Mouse (Mus musculus) CH12.LX (cell line): Measurements from ENCODE around the gene Nek4. TPM values are rescaled to one million over a fixed set of nuclear protein-coding genes. Genes with fewer than 3 reads are reported as not detected.

Experiments
- DNase-seq: peaks from one replicate; pipeline ENCODE4 v3.0.0-alpha.2; 2013; ENCODE audit errors: extremely low read depth
- H3K27ac ChIP-seq: 2 replicates; pipeline ENCODE4 v1.5.1; 2012; ENCODE audit warnings: low read depth, mild to moderate bottlenecking, control low read depth, moderate library complexity; ENCODE audit not compliant: insufficient read depth
- H3K27me3 ChIP-seq: replicated peaks from 2 replicates; pipeline ENCODE3; 2012; ENCODE audit warnings: inconsistent platforms
- H3K36me3 ChIP-seq, 2 experiments: replicated peaks in 1 of 2; 2 replicates each; pipeline versions ENCODE3 to v1.6.1; 2012; ENCODE audit warnings: inconsistent platforms in 1 of 2, low read length in 1 of 2, mild to moderate bottlenecking in 1 of 2, mixed read lengths in 1 of 2, moderate library complexity in 1 of 2; ENCODE audit not compliant: control insufficient read depth in 1 of 2, insufficient read depth in 1 of 2
- H3K4me1 ChIP-seq, 2 experiments: 2 replicates each; pipeline ENCODE4 v1.6.1; 2012; ENCODE audit warnings: inconsistent platforms in 1 of 2, moderate library complexity in 1 of 2; ENCODE audit not compliant: insufficient read depth in 2 of 2, control insufficient read depth in 1 of 2
- H3K4me2 ChIP-seq: 2 replicates; pipeline ENCODE4 v1.6.1; 2012; ENCODE audit warnings: low read depth, mild to moderate bottlenecking, control low read depth; ENCODE audit not compliant: poor library complexity, insufficient read depth, severe bottlenecking
- H3K4me3 ChIP-seq, 3 experiments: fragments of 150-350 bp in 1 of 3; sonication (generic) in 1 of 3; replicated peaks in 1 of 3; 2 replicates each; pipeline versions ENCODE3 to v1.5.1; 2011 to 2012; ENCODE audit warnings: low read depth in 2 of 3, low read length in 2 of 3, mild to moderate bottlenecking in 2 of 3, moderate library complexity in 2 of 3, control low read depth in 1 of 3, improper control_type of control experiment in 1 of 3, inconsistent platforms in 1 of 3, mixed read lengths in 1 of 3; ENCODE audit not compliant: poor library complexity in 1 of 3
- H3K79me2 ChIP-seq: replicated peaks from 2 replicates; pipeline ENCODE4 v1.6.1; 2012; ENCODE audit warnings: mild to moderate bottlenecking, moderate library complexity; ENCODE audit not compliant: control insufficient read depth, poor library complexity, insufficient read depth, severe bottlenecking; ENCODE audit errors: extremely low read depth
- H3K9ac ChIP-seq: 2 replicates; pipeline ENCODE4 v1.6.1; 2012; ENCODE audit warnings: low read depth, mild to moderate bottlenecking, control low read depth, moderate library complexity; ENCODE audit not compliant: insufficient read depth
- H3K9me3 ChIP-seq: replicated peaks from 2 replicates; pipeline ENCODE3; 2012; ENCODE audit warnings: low read length, inconsistent platforms, mixed read lengths
- BHLHE40 ChIP-seq: IDR thresholded peaks from 2 replicates; pipeline ENCODE4 v1.6.1; 2011; ENCODE audit warnings: mild to moderate bottlenecking, low read depth, low read length, improper control_type of control experiment
- CHD1 ChIP-seq: IDR thresholded peaks from 2 replicates; pipeline ENCODE4 v1.6.1; 2012; ENCODE audit warnings: low read depth, low read length, improper control_type of control experiment, inconsistent platforms
- CHD2 ChIP-seq: IDR thresholded peaks from 2 replicates; pipeline ENCODE4 v1.6.1; 2011; ENCODE audit warnings: low read length, improper control_type of control experiment
- CTCF ChIP-seq, 2 experiments: IDR thresholded peaks in 1 of 2; conservative IDR thresholded peaks in 1 of 2; 2 replicates each; pipeline ENCODE4 v1.5.1; 2011 to 2012; ENCODE audit warnings: low read depth in 2 of 2, low read length in 2 of 2, improper control_type of control experiment in 1 of 2, inconsistent platforms in 1 of 2, mild to moderate bottlenecking in 1 of 2, moderate library complexity in 1 of 2
- ETS1 ChIP-seq: conservative IDR thresholded peaks from 2 replicates; pipeline ENCODE4 v1.6.1; 2012; ENCODE audit warnings: low read depth, mild to moderate bottlenecking, inconsistent platforms, low read length, improper control_type of control experiment, moderate library complexity
- GABPA ChIP-seq: IDR thresholded peaks from 2 replicates; pipeline ENCODE4 v1.6.1; 2012; ENCODE audit warnings: low read depth, low read length, improper control_type of control experiment, inconsistent platforms; ENCODE audit not compliant: insufficient replicate concordance
- HCFC1 ChIP-seq: IDR thresholded peaks from 2 replicates; pipeline ENCODE4 v1.6.1; 2012; ENCODE audit warnings: low read depth, mild to moderate bottlenecking, inconsistent platforms, low read length, improper control_type of control experiment
- IRF4 ChIP-seq: IDR thresholded peaks from 2 replicates; pipeline ENCODE4 v1.6.1; 2014; ENCODE audit warnings: low read depth, mild to moderate bottlenecking, inconsistent platforms, low read length, improper control_type of control experiment
- JUN ChIP-seq: IDR thresholded peaks from 2 replicates; pipeline ENCODE4 v1.6.1; 2011; ENCODE audit warnings: low read depth, mild to moderate bottlenecking, low read length, improper control_type of control experiment, moderate library complexity; ENCODE audit not compliant: insufficient read depth
- JUND ChIP-seq: conservative IDR thresholded peaks from 2 replicates; pipeline ENCODE4 v1.6.1; 2011; ENCODE audit warnings: low read depth, low read length, improper control_type of control experiment
- MEF2A ChIP-seq: IDR thresholded peaks from 2 replicates; pipeline ENCODE4 v1.6.1; 2014; ENCODE audit warnings: low read depth, mild to moderate bottlenecking, inconsistent platforms, low read length, improper control_type of control experiment, borderline replicate concordance
- MXI1 ChIP-seq: IDR thresholded peaks from 2 replicates; pipeline ENCODE4 v1.6.1; 2011; ENCODE audit warnings: mild to moderate bottlenecking, low read depth, low read length, improper control_type of control experiment
- NELFE ChIP-seq: IDR thresholded peaks from 2 replicates; pipeline ENCODE4 v1.6.1; 2011; ENCODE audit warnings: low read depth, low read length, improper control_type of control experiment
- POLR2A ChIP-seq: IDR thresholded peaks from 2 replicates; pipeline ENCODE4 v1.6.1; 2011; ENCODE audit warnings: low read depth, mild to moderate bottlenecking, improper control_type of control experiment, low read length
- RAD21 ChIP-seq: IDR thresholded peaks from 2 replicates; pipeline ENCODE4 v1.6.1; 2011; ENCODE audit warnings: low read depth, mild to moderate bottlenecking, low read length, improper control_type of control experiment, moderate library complexity
- SMC3 ChIP-seq: IDR thresholded peaks from 2 replicates; pipeline ENCODE4 v1.6.1; 2011; ENCODE audit warnings: low read depth, low read length, improper control_type of control experiment
- TBP ChIP-seq: conservative IDR thresholded peaks from 2 replicates; pipeline ENCODE4 v1.6.1; 2011; ENCODE audit warnings: low read depth, low read length, improper control_type of control experiment
- TCF12 ChIP-seq: IDR thresholded peaks from 2 replicates; pipeline ENCODE4 v1.6.1; 2014; ENCODE audit warnings: low read depth, mild to moderate bottlenecking, inconsistent platforms, low read length, improper control_type of control experiment
- UBTF ChIP-seq: IDR thresholded peaks from 2 replicates; pipeline ENCODE4 v1.6.1; 2012; ENCODE audit warnings: low read depth, mild to moderate bottlenecking, inconsistent platforms, low read length, improper control_type of control experiment, moderate library complexity
- ZKSCAN1 ChIP-seq: IDR thresholded peaks from 2 replicates; pipeline ENCODE4 v1.6.1; 2012; ENCODE audit warnings: low read depth, inconsistent platforms, low read length, improper control_type of control experiment, borderline replicate concordance
- ZMIZ1 ChIP-seq: IDR thresholded peaks from 2 replicates; pipeline ENCODE4 v1.6.1; 2012; ENCODE audit warnings: low read depth, mild to moderate bottlenecking, inconsistent platforms, low read length, improper control_type of control experiment
- ZNF384 ChIP-seq: IDR thresholded peaks from 2 replicates; pipeline ENCODE4 v1.6.1; 2012; ENCODE audit warnings: low read depth, low read length, improper control_type of control experiment, inconsistent platforms
- dilution Hi-C: fragments of 300-500 bp; cut with MboI; formaldehyde crosslinking; loops from 2 replicates; pipeline ENCODE4 v1.14.3; 2020; ENCODE audit warnings: low sequenced_read_pairs; ENCODE audit not compliant: extremely low pct_unique_long_range_greater_than_20kb, extremely low pct_ligation_motif_present
- in situ Hi-C: fragments of 300-500 bp; cut with MboI; formaldehyde crosslinking; loops from 3 replicates; pipeline ENCODE4 v1.14.3; 2019; ENCODE audit warnings: low sequenced_read_pairs, low pct_ligation_motif_present, low pct_unique_long_range_greater_than_20kb, mixed read lengths
- polyA plus RNA-seq: library from polyadenylated mRNA; unstranded; fragments of >175 nt; gene quantifications from 2 replicates; pipeline ENCODE4 v1.2.1, GENCODE M21; 2012; ENCODE audit warnings: low read depth; ENCODE audit not compliant: insufficient read length
- total RNA-seq, 2 experiments: library from RNA; depleted of rRNA; stranded (reverse); fragments of 300-350 nt in 1 of 2; fragments of >200 nt in 1 of 2; gene quantifications; 2 replicates each; pipeline ENCODE4 v1.2.3; 2012 to 2014

The Nek4 gene
- total and polyA plus RNA-seq, 3 experiments: 17.1 to 18.3 (median 17.4) TPM

- H3K9me3 ChIP-seq: no peaks in the 10 kb centered on the region
- H3K4me3 ChIP-seq: no peak overlapping the region
- peaks cover 29 to 38% of the 10 kb centered on the region in 2 experiments for H3K4me1 ChIP-seq
- no peak overlapping the region for H3K4me2 ChIP-seq
- H3K27me3 ChIP-seq: peaks cover 5% of the 10 kb centered on the region
- H3K36me3 ChIP-seq: peaks cover 0 to 4% of the 10 kb centered on the region in 2 experiments
- TF ChIP-seq TCF12: no peak
- TF ChIP-seq UBTF: no peak
- TF ChIP-seq CTCF (conservative IDR thresholded peaks at IDR 0.05 in 1 of 2, IDR thresholded peaks at IDR 0.05 in 1 of 2; ENCODE audit: low read depth in 2 of 2, low read length in 2 of 2): no peak
- H3K27ac ChIP-seq: no peak overlapping the region
- in situ Hi-C loops (no loop called here), dilution Hi-C loops (no loop called here)
- no peak overlapping the region for H3K9ac ChIP-seq
- DNase-seq: no peak
- no peaks in the 10 kb centered on the region for H3K79me2 ChIP-seq
Measured at GRCm38 (mm10) chr14:30942254-30942653, 8.9 kb upstream of the Nek4 start.

GRCm38 (mm10) chr14:30943038-30943437 lies 8.1 kb upstream of the Nek4 start, which contains the start of gene Itih1:
Gene Itih1 (minus strand): TSS chr14:30943289.
- H3K4me1 ChIP-seq: peaks cover 29 to 38% of the 10 kb centered on the region in 2 experiments
- peak within 1 kb of the TSS; percentile 73 for H3K4me2 ChIP-seq

DNA sequence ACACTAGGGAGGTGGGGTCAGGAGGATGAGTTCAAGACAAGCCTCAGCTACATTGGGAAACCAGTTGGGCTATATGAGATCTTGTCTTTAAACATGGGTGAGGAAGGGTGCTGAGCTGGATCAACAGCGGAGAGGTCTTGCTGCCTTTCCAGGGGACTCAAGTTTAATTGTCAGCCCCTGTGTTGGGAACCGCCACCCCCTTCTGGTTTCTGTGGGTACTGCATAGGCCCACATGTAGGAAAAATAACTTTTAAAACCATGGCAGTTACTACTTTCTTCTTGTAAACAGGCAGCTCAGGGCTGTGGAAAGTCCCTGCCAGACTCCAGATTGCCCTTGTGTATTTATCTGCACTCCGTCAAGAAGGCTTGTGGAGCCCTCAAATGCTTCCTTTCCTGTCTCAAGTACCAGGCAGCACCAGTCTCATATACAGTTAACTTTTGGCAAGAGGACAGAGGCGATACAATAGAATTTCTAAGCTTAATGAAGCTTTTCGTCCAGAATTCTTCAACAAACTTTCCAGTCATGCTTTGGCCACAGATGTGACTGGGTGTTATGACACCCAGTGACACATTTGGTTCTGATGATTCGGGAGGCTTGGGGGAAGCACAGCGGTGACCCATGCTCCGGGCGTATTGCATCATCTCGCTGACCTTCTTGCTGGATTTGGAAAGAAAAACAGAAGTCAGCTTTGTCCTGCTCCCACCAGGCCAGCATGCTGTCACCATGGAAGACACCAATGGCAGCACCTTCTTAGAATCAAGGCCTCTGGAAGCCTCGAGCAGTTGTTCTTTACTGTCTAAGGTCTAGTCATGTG lies 7.1 kb upstream of the Nek4 start:
- Histone ChIP-seq H3K36me3 (peaks cover 0 to 4% of the 10 kb centered on the region in 2 experiments), H3K4me1 (peaks cover 29 to 38% of the 10 kb centered on the region in 2 experiments), H3K4me2 (peak overlapping the region; percentile 73), H3K27me3 (peaks cover 5% of the 10 kb centered on the region), H3K27ac (peak overlapping the region; percentile 96), H3K79me2 (no peaks in the 10 kb centered on the region), H3K9ac (peak overlapping the region; percentile 94), H3K4me3 (peak overlapping the region in 2 of 3 experiments; percentile 36 to 47), H3K9me3 (no peaks in the 10 kb centered on the region)
- in situ Hi-C loops: no loop called here
- dilution Hi-C loops: no loop called here
- peak; percentile 71 for DNase-seq
- TF ChIP-seq CHD2 (no peak), HCFC1 (peak; percentile 45), CTCF (conservative IDR thresholded peaks at IDR 0.05 in 1 of 2, IDR thresholded peaks at IDR 0.05 in 1 of 2; ENCODE audit: low read depth in 2 of 2, low read length in 2 of 2) (peak; percentile 82 to 88), IRF4 (peak; percentile 61), ETS1 (peak; percentile 40; the same call in 1 of the 2 replicates), MEF2A (peak; percentile 35; the same call in 1 of the 2 replicates), ZMIZ1 (no peak), ZKSCAN1 (no peak), POLR2A (peak; percentile 47; the same call in 1 of the 2 replicates), GABPA (no peak), RAD21 (peak; percentile 73), TBP (no peak), NELFE (peak; percentile 36), CHD1 (no peak), SMC3 (peak; percentile 54), BHLHE40 (no peak; the same call in 1 of the 2 replicates), MXI1 (peak; percentile 76), JUND (0 out of 2 replicates have a peak, but pooled peaks have one; percentile 6), JUN (peak; percentile 9; the same call in 1 of the 2 replicates), ZNF384 (no peak)

More at GRCm38 (mm10) chr14:30943038-30943437, 8.1 kb upstream of the Nek4 start, which contains the start of gene Itih1:
- TF ChIP-seq ZKSCAN1 (no peak), TCF12 (no peak), HCFC1 (no peak)
- TF ChIP-seq, all 38 proteins: peak for 0
- in situ Hi-C loops (no loop called here), dilution Hi-C loops (no loop called here)
- Histone ChIP-seq H3K36me3 (peaks cover 0 to 4% of the 10 kb centered on the region in 2 experiments), H3K27ac (peak within 1 kb of the TSS; percentile 96), H3K9ac (peak within 1 kb of the TSS; percentile 94), H3K27me3 (peaks cover 5% of the 10 kb centered on the region), H3K79me2 (no peaks in the 10 kb centered on the region), H3K9me3 (no peaks in the 10 kb centered on the region), H3K4me3 (peak within 1 kb of the TSS in 2 of 3 experiments; percentile 33 to 36)
- DNase-seq: no peak
